Mouse (Mus musculus) frontal cortex, adult (tissue): ENCODE data around the gene Akap12.
A peak's percentile ranks its signal among the peaks of the same experiment; 100 is the strongest.

ENCODE experiments used
- ATAC-seq: cut with Nextera tagmentation; 2 replicates; pipeline ENCODE4 v1.9.2; 2017; ENCODE audit warnings: mild to moderate bottlenecking, moderate library complexity, mixed read lengths; ENCODE audit not compliant: low TSS enrichment

Gene Akap12

DNA sequence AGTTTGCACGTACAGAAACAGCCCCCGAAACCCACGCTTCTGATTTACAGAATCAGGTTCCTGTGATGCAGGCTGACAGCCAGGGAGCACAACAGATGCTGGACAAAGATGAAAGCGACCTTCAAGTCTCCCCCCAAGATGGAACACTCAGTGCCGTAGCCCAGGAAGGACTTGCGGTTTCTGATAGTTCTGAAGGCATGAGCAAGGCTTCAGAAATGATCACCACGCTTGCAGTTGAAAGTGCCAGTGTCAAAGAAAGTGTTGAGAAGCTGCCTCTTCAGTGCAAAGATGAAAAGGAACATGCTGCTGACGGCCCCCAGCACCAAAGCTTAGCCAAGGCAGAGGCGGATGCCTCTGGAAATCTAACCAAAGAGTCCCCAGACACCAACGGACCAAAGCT lies 91.3 kb downstream of the Akap12 start:
- ATAC-seq: no peak

DNA sequence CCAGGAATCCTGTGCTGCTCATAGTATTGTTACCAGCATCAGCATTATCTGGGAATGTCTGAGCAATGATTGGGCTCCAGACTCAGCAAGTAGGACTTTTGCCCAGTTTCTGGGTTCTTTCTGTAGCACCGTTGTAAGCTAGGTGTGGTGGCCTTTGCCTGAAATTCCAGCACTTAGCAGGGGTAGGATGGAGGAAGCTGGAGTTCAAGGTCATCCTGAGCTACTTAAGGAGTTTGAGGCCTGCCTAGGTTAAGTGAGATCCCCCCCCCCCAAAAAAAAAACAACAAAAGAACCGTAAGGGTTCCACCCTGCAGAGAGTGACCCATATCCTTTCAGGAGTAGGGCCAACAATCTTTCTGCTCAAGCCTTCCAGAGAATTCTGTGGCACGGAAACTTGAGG lies 98.4 kb downstream of the Akap12 start:
- no peak for ATAC-seq

DNA sequence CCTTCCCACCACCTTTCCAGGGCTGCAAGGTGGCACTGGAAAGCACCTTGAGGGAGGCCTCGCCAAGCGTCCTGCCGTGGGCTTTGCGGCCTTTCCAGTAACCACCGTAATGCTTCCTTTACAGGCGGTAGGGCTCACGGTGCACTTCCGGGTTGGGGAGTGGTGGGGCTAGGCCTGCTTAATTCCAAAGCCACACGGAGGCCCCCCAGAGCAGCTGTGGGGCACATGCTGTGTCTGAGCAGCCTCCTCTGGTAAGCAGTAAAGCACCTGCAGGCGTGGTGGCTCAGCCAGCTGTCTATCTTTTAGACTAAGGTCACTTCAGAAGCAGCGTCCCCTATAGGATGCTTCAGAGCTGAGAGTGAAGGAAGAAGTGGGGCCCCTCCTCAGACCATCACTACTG lies 103.9 kb downstream of the Akap12 start:
- ATAC-seq: no peak

DNA sequence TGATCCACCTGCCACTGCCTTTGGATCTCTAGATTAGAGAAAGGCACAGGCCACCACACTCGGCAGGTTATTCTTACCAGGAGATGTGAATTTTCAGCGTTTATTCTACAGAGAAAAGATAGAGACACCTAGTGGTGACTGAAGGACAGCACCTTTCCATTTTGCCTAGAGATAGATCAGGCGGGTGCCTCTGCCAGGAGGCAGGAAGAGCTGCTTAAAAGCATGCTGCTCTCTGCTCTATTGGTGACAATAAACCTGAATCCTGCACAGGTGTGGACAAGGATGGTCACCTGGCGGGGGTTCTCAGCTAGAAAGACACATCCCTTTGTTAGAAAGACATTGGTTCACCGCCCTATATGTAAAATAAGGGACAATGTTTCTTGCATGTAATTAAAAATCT lies 105.8 kb downstream of the Akap12 start:
- ATAC-seq: peak; percentile 91

DNA sequence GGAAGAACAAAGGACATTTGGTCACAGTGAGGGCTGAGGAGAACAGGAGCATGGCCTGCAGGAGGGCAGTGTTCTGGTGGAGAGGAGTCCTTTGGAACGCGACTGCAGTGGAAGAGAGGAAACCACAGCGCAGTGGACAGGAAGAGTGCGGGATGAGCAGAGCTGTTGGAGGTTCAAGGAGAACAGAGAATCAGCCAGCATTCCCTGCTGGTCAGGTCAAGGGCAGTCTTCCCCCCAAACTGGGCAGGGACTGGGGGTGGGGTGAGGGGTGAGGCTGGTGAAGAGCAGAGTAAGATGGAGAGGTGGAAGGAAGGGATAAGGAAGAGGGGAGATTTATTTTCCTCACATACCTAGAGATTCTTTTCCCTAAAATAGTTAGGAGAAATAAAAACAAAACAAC lies 107.4 kb downstream of the Akap12 start:
- no peak for ATAC-seq

DNA sequence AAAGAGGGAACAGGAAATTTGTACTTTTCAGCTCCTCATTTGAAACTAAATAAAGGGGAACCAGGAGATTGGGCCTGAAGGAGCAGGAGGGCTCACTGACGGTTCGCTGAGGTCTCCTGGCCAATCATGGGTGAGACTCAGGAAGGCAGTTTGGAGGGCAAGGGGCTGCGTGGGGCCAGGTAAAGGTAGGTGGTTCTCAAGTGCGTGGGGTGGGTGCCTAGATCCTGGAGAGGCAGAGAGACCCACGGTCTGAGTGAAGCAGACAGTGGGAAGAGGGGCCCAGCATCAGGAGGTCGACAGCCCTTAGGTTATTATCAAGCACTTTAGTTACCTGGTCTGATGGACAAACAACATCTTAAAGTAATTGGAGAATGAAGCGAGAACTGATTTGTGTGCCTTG lies 108.1 kb downstream of the Akap12 start:
- ATAC-seq: no peak

DNA sequence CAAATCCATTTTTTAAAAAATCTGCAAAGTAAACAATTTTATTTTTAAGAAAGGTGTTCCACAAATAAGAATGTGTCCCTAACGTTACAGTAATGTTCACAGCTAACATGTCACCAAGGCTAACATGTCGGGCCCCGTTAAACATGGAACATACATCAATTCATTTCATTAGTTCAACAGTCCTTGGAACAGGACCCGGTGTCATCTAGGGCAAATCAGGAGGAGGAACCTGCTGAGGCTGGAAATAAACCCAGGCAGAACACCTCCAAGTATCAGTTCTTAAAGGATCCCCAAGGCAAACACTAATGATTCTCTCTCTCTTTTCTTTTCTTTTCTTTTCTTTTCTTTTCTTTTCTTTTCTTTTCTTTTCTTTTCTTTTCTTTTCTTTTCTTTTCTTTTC lies 108.6 kb downstream of the Akap12 start:
- no peak for ATAC-seq

DNA sequence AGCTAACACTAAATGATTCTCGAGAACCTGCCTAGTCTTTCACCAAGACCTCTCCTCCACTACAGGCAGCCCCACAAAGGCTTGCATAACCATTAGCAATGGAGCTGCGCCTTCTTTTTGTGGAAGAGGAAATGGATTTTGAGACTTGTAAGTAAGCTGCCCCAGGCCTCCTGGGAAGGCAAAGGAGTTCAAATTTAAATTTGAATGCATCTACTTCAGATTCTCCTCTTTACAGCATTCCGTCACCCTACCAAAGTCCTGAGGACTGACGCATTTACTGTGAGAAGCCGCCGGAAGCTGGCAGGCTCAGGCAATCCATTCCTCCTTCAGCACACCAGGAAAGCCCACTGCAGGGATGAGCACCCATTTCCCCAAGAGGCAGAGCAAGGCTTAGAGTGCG lies 109.1 kb downstream of the Akap12 start:
- no peak for ATAC-seq

DNA sequence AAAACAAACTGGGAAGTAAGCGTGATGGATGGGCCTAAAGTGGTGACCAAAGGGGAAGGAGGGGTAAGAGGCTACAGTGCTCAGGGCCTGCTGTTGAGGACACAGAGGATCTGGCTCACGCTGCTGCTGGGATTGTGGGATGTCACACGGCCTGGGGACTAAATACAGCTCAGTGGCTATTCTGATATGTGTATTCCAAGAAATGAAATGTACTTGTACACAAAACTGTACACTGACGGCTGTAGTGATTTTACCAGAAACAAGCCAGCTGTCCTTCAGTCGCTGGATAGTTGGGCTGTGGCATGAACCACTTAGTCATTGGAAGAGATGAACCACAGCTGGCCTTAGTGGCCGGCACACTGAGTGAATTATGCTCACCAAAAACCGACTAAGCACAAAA lies 110.3 kb downstream of the Akap12 start:
- no peak for ATAC-seq

DNA sequence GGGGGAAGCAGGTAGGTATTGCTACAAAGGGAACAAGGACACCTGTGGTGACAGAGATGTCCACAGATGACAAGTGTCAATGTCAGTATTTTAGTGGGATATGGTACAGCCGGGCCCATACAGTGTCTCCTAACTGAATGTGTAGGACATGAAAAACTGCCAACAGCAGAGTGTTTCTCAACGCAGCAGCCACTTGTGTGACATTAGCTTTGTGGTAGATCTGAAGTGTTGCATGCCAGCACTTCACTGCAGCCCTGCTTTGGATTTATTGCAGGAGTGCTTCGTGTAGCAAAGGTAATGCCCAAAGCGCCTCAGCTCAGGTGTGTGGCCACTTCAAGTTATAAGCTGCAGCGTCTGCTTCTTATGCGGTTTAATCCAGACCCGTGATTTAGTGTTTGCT lies 110.8 kb downstream of the Akap12 start:
- no peak for ATAC-seq

DNA sequence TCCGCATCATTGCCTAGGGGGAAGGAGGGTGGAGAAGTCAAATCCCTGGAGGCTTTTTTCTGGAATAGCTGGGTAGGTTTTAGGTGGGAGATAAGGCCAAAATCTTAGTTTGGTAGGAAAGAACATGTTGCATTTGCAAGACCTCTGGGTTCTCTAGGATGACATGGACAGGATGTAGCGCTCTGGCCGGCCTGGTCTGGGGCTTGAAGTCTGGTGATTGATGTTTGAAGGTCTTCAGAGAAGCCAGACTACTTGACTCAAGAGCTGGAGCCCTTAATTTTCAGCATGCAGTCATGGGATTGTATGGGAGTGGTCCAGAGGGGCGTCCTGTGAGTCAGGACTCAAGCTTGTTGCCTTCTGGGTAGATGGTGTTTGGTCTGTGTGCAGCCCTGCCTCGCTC lies 114.6 kb downstream of the Akap12 start:
- no peak for ATAC-seq

DNA sequence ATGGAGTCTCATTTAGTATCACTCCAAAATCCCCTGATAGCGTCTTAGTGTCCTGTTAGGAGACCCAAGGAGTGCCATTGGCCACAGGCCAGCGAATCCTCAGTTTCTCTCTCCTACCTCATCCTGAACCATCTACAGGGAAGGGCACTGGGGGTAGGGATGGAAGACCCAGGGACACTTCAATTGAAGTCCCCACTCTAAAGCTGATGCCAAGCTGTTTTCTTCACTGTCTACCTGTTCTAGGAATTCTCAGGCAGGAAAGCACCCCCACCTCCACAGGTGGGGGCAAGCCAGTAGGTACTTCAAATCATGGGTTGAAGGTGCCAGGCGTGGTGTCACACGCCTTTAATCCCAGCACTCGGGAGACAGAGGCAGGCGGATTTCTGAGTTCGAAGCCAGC lies 118.1 kb downstream of the Akap12 start:
- no peak for ATAC-seq

DNA sequence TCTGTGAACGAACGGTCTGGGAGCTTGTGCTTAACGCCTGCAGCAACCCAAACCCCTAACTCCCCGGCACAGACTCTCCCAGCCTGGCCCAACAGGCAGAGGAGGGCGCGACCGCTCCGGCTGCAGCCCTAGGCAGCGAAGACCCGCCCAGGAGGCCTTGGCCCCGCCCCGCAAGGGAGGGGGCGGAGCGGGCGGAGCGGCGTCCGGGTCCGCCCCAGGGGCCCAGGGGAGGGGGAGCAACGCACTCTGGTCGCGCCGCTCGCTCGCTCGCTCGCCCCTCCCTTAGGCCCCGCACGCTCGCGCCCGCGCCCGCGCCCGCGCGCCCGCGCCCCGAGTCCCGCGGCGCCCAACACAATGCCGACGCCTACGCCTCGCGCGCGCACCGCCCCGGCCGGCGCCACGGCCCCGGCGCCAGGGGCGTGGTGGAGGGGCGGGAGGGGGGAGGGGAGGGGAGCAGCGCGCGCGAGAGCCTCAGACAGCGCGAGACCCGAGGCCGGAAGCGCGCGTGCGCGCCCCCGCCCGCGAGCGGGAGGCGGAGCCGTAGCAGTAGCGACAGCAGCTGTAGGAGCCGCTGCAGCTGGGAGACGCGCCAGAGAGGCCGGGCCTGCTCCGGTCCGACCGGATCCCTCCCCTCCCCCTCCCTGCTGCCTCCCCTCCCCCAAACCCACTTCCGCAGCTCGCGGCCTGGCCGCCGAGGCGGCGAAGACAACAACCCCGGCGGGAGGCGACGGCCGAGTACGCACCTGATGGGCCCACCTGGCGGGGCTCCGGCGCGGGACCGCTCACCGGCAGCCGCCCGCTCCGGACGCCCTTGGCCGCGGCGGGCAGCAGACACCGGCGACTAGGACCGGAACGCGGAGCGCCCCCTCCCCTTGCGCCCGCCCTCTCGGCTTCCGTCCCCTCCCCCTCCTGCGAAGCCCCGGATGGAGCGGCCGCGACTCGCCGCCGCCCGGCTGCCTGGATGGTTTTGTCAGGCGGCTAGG lies 120.7 kb downstream of the Akap12 start:
- peak; percentile 70 for ATAC-seq

DNA sequence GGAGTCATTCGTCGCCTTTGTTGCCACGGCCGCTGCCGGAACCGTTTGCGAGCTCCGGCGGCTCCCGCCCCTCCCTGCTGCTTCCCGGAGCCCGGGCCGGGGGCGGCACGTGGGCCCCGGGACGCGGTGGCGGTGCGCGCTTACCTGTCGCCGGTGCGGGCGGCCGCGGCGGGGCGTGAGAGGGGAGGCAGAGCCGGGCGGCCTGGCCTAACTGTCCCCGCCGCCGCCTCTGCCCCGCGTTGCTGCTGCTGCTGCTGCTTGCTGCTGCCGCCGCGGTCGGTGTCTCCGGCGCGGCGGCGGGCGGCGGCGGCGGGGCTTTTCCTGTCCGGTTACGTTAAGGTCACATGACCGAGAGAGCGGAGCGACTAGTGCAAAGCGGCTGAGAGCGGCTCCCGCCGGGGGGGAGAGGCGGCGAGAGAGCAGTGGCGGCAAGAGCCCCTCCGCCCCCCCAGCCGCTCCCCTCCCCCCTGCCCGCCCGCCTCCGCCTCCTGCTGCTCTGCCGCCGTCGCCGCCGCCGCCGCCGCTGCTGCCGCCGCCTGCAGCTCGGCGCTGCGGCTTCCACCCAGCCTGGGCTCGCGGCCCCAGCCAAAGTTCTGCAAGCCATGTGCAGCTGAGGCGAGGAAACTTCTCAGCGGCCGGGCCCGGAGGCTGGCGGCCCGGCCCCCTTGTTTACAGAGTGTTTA lies 121.7 kb downstream of the Akap12 start, which contains the start of gene Zbtb2:
Gene Zbtb2, minus strand, starts transcription at position 408 of the 683 bp plus-strand sequence.
- peak; percentile 11 for ATAC-seq

DNA sequence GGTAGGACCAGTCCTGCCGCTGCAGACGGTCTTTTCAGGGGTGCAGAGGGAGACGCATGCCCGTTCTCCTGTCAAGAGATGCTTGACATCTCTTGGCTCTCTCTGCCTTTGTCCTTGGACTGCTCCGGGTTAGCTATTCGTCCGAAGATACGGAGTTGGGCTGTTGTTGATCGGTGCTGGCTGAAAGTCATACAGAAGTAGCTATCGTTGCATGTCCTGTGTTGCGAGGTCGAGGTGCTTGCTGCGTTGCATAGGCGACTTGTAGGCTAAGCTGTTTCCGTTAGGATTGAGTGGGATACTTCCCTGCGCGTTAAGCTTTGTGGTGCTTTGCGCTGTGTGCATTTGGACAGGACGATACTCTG lies 122.2 kb downstream of the Akap12 start:
- ATAC-seq: no peak

DNA sequence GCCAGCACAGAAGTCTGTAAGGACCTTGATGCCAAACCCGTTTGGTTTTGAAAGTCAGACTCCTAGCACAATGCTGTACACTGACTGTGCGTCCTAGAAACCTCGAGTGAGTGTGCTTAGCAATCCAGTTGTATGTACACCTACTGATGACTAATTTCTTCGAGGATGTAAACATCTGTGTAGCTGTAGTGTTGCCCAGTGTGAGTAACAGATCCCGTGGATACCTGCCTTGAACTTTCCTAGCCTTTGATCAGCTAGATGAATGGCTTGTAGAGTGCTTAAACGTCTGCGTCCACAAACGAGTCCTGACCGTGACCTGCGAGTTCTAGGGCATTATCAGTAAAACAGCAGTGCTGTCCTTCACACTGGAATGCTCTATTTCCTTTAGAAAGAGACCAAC lies 122.9 kb downstream of the Akap12 start:
- no peak for ATAC-seq

DNA sequence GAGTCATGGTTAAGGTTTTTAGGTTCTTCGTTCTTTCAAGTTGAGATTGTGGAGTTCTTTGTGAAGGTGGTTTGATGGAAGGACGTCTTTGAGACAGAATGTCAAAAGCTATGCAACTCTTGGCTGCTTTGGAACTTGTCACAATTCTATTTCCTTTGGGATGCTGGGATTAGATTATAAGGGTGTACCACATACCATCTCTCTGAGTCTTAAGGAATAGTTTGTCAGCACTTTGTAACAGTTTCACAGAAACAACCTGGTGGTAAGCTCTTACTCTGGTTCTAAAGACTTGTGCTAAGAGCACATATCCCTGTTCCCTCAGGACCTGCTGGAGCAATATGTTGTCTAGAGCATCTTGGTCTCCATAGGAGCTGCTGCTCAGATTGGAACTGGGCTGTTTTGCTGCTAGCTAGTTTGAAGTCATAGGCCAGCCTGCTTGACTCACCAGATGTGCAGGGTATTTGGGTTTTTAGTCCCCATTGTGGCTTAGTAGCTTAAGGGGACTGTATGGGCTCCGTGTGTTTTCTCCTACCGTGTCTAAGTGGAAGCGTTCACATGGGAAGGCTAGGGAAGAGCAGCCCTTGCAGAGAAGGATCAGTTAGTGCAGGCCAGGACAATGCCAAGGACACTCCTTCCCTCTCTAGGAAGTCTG lies 123.4 kb downstream of the Akap12 start:
- no peak for ATAC-seq

DNA sequence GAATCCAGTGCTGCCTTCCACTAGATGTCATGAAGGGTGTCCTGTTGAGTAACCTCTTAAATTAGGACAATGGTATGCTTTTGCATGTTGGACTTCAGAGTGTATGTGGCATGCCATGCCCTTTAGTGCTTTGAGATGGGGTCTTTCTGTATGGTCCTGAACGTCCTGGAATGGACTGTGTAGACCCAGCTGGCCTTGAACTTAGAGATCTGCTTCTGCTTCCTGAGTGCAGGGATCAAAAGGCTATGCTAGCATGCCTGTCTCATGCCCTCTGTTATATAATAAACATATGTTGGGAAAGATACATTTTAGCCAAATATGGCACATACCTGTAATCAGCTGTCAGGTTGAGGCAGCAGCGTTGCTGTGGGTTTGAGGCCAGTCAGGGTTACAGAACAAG lies 124.4 kb downstream of the Akap12 start:
- no peak for ATAC-seq

DNA sequence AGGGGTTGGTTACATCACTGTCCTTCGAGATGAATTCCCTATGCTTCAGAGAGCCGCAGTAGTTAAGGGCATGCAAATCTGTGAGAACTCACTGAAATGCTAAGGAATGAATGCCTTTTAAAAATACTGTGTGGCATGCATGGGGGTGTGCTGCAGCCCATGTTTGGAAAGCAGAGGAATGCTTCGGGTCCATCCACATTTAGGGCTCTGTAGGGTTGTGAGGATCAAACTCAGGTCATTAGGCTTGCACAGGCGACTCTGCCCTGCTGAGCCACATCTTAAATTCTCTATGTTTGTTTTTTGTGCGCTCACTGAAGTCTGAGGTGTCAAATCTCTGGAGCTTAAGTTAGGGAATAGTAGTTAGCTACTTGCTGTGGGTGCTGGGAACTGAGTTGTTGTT lies 124.9 kb downstream of the Akap12 start:
- no peak for ATAC-seq

DNA sequence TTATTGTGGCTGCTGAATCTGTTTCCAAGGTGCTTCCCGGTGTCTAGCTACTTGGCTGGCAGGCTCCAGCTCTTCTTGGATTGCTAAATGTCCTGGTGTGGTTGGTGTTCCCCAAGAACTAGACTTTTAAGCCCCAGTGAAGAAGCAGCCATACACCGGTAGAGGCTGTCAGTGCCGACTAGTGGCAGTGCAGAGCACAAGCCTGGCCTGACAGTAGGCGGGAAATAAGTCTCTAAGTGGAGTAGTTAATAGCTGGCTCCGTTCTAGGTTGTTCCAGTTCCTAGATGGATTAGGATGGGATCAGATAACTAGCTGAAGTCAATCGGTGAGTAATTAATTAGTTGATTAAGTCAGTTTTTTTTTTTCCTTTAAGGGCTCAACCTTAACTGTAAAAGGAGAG lies 125.7 kb downstream of the Akap12 start:
- peak; percentile 33; the same call in 1 of the 2 replicates for ATAC-seq

DNA sequence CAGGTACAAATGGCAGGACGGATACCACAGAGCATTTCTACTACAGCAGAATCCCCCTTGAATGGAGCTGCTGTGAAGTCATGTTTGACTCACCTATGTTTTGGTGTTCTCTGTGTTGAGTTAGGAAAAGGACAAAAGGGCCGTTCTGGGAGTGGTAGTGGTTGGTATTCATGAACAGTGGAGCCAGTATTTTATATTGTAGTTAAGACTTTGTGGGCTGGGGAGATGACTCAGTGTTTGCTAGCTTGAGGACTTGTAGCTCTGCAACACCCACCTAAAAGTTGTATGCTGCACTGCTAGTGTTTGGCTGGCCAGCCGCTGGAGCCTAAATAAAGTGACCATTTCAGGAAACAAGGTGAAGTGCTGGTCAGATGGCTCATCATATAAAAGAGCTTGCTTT lies 129.1 kb downstream of the Akap12 start:
- ATAC-seq: peak; percentile 69

DNA sequence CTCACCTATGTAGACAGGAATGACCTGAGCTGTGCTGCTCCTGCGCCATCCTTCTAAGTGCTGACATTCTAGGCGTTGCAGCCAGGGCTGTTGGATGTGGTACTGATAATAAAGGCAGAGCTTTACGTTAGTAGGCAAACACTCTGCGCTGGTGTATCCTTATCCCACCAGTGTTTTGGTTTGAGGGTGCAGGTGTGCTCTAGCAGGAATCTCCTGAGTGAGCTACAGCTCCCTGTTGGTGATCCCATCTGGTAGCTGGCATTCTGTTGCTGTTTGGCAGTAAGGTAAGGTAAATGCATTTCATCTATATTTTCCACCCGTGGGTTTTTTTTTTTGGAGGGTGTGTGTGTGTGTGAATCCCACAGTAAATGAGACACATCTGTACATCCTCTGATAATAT lies 131.9 kb downstream of the Akap12 start:
- no peak for ATAC-seq
